Mouse (Mus musculus): ENCODE data around the gene Cntn4. TPM values are rescaled to one million over a fixed set of nuclear protein-coding genes. Genes with fewer than 3 reads are reported as not detected.

The Cntn4 gene
- polyA plus RNA-seq, 1 experiment from 2014 or later: 37.6 TPM

DNA sequence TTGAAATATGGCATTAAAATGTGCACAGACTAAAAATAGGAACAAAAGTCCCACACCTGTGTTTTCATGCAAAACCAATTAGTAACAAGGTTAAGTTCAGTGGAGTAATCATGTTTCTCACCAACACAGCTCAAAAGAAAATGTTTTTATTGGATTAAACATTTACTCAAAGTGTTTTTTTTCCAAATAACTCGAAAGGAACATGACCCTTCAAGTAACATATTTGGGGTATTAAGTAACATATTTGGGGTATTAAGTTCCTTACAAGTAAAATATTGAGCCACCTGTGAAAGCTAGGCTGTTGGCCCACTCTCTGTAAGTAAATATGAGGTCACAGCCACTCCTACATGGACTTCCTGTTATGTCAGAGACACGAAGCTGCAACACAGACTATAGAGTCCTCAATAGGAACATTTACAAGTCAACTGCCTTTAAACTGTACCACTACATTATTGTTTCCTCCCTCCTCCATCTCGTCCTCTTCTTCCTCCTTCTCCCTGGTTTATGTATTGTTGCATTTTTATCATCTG is 1028.1 kb downstream of the Cntn4 start:
- WGBS: 71% methylated on average over 3 of the region's 3 CpGs
- ATAC-seq (ENCODE audit: low FRiP score): no peak
- Histone ChIP-seq H3K9me3 (replicated peaks) (no peaks in the 10 kb centered on the region), H3K27me3 (replicated peaks) (no peaks in the 10 kb centered on the region), H3K9ac (replicated peaks) (no peak overlapping the region), H3K4me1 (no peaks in the 10 kb centered on the region), H3K36me3 (no peaks in the 10 kb centered on the region), H3K27ac (replicated peaks) (no peak overlapping the region), H3K4me3 (replicated peaks) (no peak overlapping the region), H3K4me2 (no peak overlapping the region)

DNA sequence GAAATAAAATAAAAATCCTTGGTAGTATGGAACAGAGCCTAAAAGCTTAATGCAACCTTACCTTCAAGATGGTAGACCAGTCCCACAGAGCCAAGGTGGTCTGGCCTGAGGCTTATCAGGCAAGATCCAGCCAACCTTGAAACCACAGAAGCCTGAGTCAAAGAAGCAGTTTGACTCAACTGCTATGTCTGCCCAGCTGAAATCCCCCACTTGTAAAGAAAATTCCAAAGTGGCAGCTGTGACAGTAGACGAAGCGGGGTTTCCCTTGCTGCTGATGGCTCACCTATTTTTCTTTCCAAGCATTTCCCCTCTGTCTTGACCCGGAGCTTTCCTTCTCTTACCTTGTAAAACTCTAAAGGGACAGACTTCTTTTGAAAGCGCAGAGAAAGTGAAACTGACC is 1048.2 kb downstream of the Cntn4 start:
- Histone ChIP-seq H3K9me3 (replicated peaks) (no peaks in the 10 kb centered on the region), H3K4me1 (0 out of 2 replicates have a peak, but pooled peaks cover 2% of the 10 kb centered on the region), H3K4me2 (no peak overlapping the region), H3K9ac (replicated peaks) (no peak overlapping the region), H3K27ac (replicated peaks) (no peak overlapping the region), H3K27me3 (replicated peaks) (no peaks in the 10 kb centered on the region), H3K36me3 (no peaks in the 10 kb centered on the region), H3K4me3 (replicated peaks) (no peak overlapping the region)
- no peak for ATAC-seq (ENCODE audit: low FRiP score)
- 87% methylated on average over 4 of the region's 4 CpGs for WGBS

DNA sequence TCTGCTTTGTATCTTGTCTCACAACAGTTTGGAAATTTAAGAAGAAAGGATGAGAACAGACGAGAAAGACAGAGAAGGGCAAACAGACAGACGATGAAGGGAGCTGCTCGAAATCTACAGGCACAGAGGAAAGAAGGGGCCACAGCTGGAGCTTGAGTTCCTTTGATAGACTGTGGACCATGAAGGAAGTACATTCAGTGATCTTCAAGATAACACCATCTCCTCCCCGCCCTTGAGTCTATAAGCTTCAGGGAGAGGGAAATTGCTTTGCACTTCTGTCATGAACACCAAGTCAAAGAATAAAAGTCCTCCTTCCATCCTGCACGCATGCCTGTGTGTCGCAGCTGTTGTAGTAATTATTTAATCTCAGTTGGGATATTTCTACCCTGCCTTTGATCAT is 1048.6 kb downstream of the Cntn4 start:
- no peak overlapping the region for H3K27ac ChIP-seq (replicated peaks)
- no peaks in the 10 kb centered on the region for H3K36me3 ChIP-seq
- WGBS: 86% methylated on average over 6 of the region's 6 CpGs
- H3K9me3 ChIP-seq (replicated peaks): no peaks in the 10 kb centered on the region
- no peak overlapping the region for H3K4me2 ChIP-seq
- no peak overlapping the region for H3K9ac ChIP-seq (replicated peaks)
- no peak overlapping the region for H3K4me3 ChIP-seq (replicated peaks)
- H3K27me3 ChIP-seq (replicated peaks): no peaks in the 10 kb centered on the region
- 0 out of 2 replicates have a peak, but pooled peaks cover 2% of the 10 kb centered on the region for H3K4me1 ChIP-seq
- no peak for ATAC-seq (ENCODE audit: low FRiP score)

DNA sequence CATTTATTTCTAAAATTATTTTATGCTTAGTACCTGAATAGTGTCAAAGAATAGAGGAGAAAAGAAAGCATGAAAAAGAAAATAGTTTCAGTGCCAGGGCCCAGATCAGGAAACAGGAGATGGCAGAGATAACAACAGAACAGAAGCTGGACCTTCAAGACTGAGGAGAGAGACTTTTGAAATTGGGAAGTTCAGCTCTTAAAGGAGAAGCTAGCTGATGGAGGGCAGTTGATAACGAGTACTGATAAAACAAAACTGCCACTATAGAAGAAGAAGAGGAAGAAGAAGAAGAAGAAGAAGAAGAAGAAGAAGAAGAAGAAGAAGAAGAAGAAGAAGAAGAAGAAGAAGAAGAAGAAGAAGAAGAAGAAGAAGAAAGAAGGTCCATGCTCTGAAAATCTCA is 1050.2 kb downstream of the Cntn4 start:
- Histone ChIP-seq H3K4me1 (0 out of 2 replicates have a peak, but pooled peaks cover 2% of the 10 kb centered on the region), H3K9me3 (replicated peaks) (no peaks in the 10 kb centered on the region), H3K36me3 (no peaks in the 10 kb centered on the region), H3K27ac (replicated peaks) (no peak overlapping the region), H3K4me3 (replicated peaks) (no peak overlapping the region), H3K4me2 (no peak overlapping the region), H3K9ac (replicated peaks) (no peak overlapping the region), H3K27me3 (replicated peaks) (no peaks in the 10 kb centered on the region)
- no peak for ATAC-seq (ENCODE audit: low FRiP score)
- whole genome bisulfite sequencing: 84% methylated on average over 1 of the region's 1 CpGs

DNA sequence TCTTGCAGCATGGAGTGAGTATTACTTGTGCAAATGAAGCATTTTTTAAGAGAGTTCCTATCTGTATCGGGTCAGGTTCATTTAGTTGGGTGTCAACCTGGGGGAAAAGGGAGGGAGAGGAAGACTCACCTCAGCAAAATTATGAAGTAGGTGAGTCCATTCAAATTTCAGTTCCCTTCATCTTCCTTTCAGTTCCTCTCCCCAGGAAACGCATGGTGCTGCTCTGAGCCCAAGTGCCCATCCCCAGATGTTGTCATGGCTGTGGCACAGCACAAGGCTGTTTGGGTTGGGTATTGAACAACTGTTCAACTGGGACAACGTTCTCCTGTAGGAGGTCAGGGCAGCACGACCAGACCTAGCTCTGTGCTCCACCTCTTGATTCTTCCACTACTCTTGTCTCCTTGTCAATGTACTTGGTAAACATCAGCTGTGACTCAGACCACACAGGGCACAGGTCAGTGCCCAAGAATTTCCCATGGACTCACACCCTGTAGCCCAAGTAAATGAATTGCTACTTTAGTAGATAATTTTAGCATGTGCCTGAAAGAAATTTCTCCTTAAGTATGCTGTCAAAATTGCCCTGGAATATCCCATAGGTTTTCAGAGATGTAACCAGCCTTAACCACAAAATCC is 1052.3 kb downstream of the Cntn4 start:
- 81% methylated on average over 4 of the region's 4 CpGs for WGBS
- H3K9me3 ChIP-seq (replicated peaks): no peaks in the 10 kb centered on the region
- H3K27me3 ChIP-seq (replicated peaks): no peaks in the 10 kb centered on the region
- no peak for ATAC-seq (ENCODE audit: low FRiP score)
- no peak overlapping the region for H3K4me2 ChIP-seq
- no peak overlapping the region for H3K4me3 ChIP-seq (replicated peaks)
- H3K9ac ChIP-seq (replicated peaks): no peak overlapping the region
- no peak overlapping the region for H3K27ac ChIP-seq (replicated peaks)
- 0 out of 2 replicates have a peak, but pooled peaks cover 2% of the 10 kb centered on the region for H3K4me1 ChIP-seq
- no peaks in the 10 kb centered on the region for H3K36me3 ChIP-seq

DNA sequence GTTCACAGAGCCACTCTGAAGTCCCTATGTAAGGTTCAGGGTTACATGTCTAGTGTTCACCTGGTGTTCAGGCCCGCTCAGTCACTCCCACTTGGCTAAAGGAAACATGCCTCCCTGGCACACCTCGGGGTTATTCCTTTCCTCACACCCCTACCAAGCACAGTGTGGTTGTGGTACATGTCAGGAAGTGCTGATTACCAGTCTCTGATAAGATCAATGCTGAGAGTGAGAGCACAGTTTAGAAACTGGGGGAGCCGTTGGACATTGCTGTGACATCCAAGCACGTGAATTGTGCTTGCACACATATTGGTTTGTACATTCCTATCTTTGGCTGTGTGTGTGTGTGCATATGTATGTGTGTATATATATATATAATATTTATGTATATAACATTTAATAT is 1055.1 kb downstream of the Cntn4 start:
- no peaks in the 10 kb centered on the region for H3K9me3 ChIP-seq (replicated peaks)
- H3K4me2 ChIP-seq: no peak overlapping the region
- ATAC-seq (ENCODE audit: low FRiP score): no peak
- H3K4me1 ChIP-seq: 0 out of 2 replicates have a peak, but pooled peaks cover 2% of the 10 kb centered on the region
- H3K27me3 ChIP-seq (replicated peaks): no peaks in the 10 kb centered on the region
- 88% methylated on average over 4 of the region's 4 CpGs for WGBS
- H3K36me3 ChIP-seq: no peaks in the 10 kb centered on the region
- no peak overlapping the region for H3K9ac ChIP-seq (replicated peaks)
- no peak overlapping the region for H3K27ac ChIP-seq (replicated peaks)
- no peak overlapping the region for H3K4me3 ChIP-seq (replicated peaks)

DNA sequence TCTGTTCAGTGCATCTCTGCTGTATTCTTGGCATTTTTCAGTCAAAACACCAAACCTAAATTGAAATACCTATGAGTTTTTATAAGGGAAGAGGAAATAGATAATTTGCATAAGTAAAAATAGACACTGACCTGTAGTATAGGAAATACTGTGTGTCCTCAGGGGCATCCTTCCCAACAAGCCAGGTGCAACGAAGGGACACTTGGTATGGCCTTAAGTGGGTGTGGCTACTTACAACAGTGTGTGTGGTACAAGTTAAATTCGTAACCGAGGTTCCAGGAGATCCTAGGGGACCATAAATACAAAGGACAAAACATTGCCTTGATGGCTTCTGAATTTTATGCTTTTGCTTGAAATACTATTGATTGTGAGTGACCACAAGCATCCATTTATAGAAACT is 1060.8 kb downstream of the Cntn4 start:
- H3K4me3 ChIP-seq (replicated peaks): no peak overlapping the region
- no peaks in the 10 kb centered on the region for H3K27me3 ChIP-seq (replicated peaks)
- H3K9me3 ChIP-seq (replicated peaks): no peaks in the 10 kb centered on the region
- 69% methylated on average over 3 of the region's 3 CpGs for WGBS
- H3K4me1 ChIP-seq: no peaks in the 10 kb centered on the region
- H3K36me3 ChIP-seq: no peaks in the 10 kb centered on the region
- no peak overlapping the region for H3K9ac ChIP-seq (replicated peaks)
- no peak overlapping the region for H3K4me2 ChIP-seq
- no peak overlapping the region for H3K27ac ChIP-seq (replicated peaks)
- ATAC-seq (ENCODE audit: low FRiP score): no peak

DNA sequence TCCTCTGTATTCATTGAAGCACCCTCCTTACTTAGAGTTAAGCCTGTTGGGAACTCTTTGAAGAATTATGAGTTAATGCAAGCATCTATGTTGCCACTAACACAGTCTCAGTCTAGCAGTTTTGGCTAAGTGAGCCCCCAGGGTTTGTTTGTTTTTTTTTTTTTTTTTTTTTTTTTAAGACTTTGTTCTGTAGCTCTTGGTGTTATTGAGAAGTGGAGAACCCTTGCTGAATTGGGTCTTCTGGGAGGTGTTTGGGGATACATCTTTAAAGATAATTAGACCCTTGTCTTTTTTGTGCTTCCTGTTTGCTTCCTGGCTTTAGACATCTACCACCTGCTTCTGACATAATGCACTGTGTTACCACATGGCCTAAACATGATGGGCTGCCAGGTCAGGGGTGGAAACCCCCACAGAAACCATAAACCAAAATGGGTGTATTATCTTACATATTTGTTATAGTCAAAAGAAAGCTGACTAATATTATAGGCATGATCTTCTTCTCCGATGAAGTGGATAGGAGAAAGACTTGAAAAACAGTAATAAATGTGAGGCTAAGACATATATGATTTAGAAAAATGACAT is 1062.9 kb downstream of the Cntn4 start:
- no peaks in the 10 kb centered on the region for H3K9me3 ChIP-seq (replicated peaks)
- no peak for ATAC-seq (ENCODE audit: low FRiP score)
- WGBS: 96% methylated on average over 1 of the region's 1 CpGs
- no peak overlapping the region for H3K9ac ChIP-seq (replicated peaks)
- no peaks in the 10 kb centered on the region for H3K27me3 ChIP-seq (replicated peaks)
- no peak overlapping the region for H3K4me3 ChIP-seq (replicated peaks)
- H3K27ac ChIP-seq (replicated peaks): no peak overlapping the region
- no peak overlapping the region for H3K4me2 ChIP-seq
- H3K4me1 ChIP-seq: no peaks in the 10 kb centered on the region
- H3K36me3 ChIP-seq: no peaks in the 10 kb centered on the region

DNA sequence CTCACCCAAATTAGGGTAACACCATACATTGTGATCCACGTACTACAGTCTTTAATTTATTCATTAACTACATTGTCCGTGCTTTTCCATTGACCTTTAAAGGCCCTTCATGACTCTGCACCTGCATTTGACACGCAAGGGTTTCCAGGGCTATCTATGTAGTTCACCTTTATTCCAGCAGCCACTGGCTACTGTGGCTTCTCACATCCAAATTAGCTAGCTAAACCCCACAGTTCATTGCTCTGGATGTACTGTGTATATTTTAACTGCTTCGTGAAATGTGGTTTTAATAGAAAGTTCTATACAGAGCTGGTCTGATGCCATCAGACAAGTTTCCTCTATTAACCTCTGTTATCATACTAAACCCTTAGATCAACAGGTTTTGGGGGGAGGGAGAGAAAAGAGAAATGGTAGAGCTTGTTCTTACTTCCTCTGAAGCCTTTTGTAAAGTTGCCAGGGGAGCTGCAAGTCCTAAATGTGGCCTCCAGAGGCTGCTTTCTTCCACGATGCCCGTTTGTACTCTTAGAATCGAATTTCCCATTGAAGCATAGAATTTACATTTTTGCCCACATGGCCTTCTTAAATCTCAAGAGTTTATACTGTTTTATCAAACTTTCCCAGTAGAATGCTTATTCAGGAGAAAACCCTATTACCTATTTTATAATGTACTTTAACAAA is 1066.2 kb downstream of the Cntn4 start:
- H3K4me3 ChIP-seq (replicated peaks): no peak overlapping the region
- 77% methylated on average over 7 of the region's 7 CpGs for WGBS
- H3K9ac ChIP-seq (replicated peaks): no peak overlapping the region
- H3K27ac ChIP-seq (replicated peaks): no peak overlapping the region
- H3K4me2 ChIP-seq: no peak overlapping the region
- H3K4me1 ChIP-seq: no peaks in the 10 kb centered on the region
- no peaks in the 10 kb centered on the region for H3K27me3 ChIP-seq (replicated peaks)
- H3K36me3 ChIP-seq: no peaks in the 10 kb centered on the region
- no peaks in the 10 kb centered on the region for H3K9me3 ChIP-seq (replicated peaks)
- ATAC-seq (ENCODE audit: low FRiP score): no peak

DNA sequence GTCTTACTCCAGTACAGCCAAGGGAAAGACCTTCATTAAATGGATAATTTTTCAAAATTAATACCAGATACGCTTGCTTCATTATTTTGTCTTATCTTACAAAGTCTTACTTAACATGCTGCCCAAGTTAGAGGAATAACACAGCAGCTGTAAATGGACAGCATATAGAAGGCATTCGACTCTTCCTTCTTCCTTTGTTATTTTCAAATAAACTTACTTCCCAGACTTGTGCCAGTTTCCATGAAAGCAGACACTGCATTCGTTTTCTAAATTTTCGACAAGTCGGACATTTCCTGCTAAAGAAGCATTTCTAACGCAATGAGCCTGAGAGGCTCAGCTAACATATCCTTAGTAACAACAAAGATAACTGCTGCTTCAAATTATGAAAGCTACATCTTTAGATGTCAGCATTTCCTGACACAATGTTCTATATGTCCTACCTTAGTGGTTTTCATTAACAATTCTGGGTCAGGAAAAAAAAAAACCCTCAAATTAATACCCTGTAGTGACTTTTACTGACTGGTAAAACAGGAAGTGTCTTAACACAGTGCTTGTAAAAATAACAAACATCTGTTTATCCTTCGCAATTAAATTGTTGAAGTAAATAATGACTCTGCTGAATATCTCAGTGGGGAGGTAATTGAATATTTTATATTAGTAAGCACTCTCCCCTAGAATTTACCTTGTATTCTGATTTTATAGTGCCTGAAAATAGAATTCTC is 1068.4 kb downstream of the Cntn4 start:
- Histone ChIP-seq H3K36me3 (no peaks in the 10 kb centered on the region), H3K4me1 (no peaks in the 10 kb centered on the region), H3K9ac (replicated peaks) (no peak overlapping the region), H3K4me3 (replicated peaks) (no peak overlapping the region), H3K27ac (replicated peaks) (no peak overlapping the region), H3K4me2 (no peak overlapping the region), H3K9me3 (replicated peaks) (no peaks in the 10 kb centered on the region), H3K27me3 (replicated peaks) (no peaks in the 10 kb centered on the region)
- no peak for ATAC-seq (ENCODE audit: low FRiP score)
- 77% methylated on average over 7 of the region's 7 CpGs for WGBS

DNA sequence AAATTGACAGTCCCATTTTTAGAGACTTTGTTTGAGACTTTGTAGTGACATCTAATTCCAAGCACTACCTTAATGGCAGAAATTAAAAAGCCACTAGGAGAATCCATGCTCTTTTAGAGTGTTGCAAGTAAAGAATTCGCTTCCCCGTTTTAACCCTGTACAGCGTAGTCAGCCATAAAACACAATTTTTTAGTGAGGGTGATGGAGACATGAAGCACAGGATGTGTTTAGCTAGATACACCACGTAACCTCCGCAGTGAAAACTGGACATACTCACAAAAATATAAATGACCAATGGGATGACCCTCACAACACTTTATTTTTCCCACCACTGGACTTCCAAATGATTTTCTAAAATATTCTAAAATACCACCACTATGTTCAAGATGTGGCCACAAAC is 1069.8 kb downstream of the Cntn4 start:
- Histone ChIP-seq H3K9ac (replicated peaks) (no peak overlapping the region), H3K27ac (replicated peaks) (no peak overlapping the region), H3K9me3 (replicated peaks) (no peaks in the 10 kb centered on the region), H3K27me3 (replicated peaks) (no peaks in the 10 kb centered on the region), H3K4me1 (no peaks in the 10 kb centered on the region), H3K4me3 (replicated peaks) (no peak overlapping the region), H3K36me3 (no peaks in the 10 kb centered on the region), H3K4me2 (no peak overlapping the region)
- WGBS: 95% methylated on average over 5 of the region's 5 CpGs
- ATAC-seq (ENCODE audit: low FRiP score): no peak
